Mouse (Mus musculus): Measurements from ENCODE around the gene Fam193b.
"Not testable (repeated sequence)": the region's sequence is repeated elsewhere in the genome, so short reads cannot be mapped to it uniquely, and the experiment has no call there.

Gene Fam193b

GRCm38 (mm10) chr13:55570286-55570973, 490 bp downstream of the Fam193b start:
- peak; percentile 45 to 54 for DNase-seq

DNA sequence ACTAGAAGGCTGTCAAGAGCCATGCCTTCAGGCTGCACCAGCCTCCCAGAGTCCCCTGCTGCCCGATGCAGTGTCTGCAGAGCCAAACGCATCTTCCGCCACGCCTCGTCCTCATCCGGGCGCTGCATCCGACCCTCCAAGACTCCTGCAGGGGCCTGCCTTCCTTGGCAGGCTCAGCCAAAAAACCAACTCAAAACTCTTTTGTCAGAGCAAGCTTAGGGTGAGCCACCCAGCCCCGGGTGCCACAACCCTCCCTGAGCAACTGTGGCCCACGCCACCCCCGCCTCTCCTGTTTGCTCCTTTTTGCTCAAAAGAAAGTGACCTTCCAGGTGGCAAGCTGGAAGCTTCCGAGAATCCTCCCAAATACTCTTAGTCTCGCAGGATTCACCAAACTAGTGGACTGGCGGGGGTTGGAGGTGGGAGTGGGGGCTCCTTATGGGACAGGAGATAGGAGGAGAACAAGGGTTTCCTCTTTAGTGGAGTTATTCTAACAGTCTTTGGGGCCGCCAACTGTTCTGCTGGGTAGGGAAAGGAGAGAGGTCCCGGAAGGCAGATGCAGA, 1.1 kb downstream of the Fam193b start:
- peak; percentile 21 for DNase-seq

DNA sequence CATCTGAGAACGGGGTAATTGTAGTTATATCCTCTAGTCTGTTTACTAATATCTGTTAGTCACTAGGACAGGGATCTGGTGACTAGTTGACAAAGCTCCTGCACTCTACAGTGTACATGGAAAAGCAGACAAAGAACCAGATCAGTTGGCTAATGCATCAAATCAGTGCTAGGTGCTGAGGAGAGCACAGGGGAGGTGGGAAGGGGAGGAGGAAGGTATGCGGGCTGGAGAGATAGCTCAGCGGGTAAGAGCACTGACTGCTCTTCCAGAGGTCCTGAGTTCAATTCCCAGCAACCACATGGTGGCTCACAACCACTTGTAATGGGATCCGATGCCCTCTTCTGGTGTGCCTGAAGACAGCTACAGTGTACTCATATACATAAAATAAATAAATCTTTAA, 2.4 kb downstream of the Fam193b start:
- DNase-seq, result not testable (repeated sequence)

- no peak for DNase-seq
Observed at GRCm38 (mm10) chr13:55567949-55568348, 3.0 kb downstream of the Fam193b start.

DNA sequence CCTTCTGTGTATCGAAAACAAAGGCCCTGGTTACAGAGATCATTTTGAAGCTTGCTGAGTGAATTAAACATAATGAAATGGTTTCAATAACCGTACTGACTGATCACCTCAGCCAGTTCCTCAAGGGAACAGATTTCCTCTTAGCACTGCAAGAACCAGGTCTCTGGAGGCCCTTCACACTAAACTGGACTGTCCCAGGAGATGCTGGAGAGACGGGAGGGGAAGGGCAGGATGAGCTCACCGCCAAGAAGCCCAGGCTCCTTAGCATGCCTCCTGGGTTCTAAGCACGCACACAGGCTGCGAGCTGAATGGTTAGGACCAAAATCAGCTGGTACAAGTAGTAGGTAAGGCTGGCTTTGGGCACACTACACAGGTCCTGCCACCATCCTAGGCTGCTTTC, 3.9 kb downstream of the Fam193b start:
- DNase-seq, result no peak

DNA sequence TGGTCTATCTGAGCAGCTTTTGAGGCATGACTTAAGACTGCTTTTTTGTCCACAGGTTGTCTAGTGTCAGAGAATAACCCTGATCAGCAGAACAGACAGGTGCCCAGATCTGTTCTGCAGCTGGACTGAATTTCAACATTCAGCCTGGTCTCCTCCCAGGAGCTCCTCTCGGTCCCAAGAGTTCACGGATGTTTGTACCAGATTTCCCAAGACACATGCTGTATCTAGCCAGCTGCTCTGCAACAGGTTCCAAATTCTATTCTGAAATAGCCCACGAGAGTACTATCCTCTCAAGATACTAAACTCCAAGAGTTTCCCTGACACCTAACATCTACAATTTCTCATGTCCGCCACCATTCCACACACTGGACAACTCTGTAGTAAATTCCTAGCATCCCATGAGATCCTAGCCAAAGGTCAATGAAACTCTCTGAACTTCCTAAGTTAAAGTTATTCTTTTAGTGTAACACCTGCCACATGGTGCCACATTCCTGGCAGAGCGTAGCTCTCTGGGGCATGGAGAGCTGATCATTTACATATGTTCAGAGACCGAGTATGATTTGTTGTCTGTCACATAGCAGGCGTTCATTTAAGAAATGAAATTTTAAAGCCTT, 7.5 kb downstream of the Fam193b start:
- no peak for DNase-seq

DNA sequence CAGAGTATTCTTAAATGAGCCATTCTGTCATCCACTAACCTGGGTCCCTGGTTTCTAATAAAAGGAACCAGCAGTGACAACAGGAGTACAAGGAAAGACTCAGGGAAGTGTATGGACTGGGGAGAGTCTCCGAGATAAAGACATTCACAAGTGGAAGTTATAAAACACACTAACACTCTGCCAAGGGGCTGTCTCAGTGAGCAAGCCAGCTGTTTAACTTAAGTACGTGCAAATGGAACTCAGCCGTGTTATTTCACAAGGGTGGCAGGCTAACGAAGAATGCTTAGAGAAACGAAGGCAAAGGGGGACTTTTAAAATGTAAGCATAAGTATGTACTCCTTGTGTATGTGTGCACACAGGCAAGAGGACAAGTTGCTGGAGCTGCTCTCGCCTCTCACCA, 13.4 kb downstream of the Fam193b start:
- DNase-seq, result no peak

- no peak for DNase-seq
Observed at GRCm38 (mm10) chr13:55555921-55556320, 15.0 kb downstream of the Fam193b start.

DNA sequence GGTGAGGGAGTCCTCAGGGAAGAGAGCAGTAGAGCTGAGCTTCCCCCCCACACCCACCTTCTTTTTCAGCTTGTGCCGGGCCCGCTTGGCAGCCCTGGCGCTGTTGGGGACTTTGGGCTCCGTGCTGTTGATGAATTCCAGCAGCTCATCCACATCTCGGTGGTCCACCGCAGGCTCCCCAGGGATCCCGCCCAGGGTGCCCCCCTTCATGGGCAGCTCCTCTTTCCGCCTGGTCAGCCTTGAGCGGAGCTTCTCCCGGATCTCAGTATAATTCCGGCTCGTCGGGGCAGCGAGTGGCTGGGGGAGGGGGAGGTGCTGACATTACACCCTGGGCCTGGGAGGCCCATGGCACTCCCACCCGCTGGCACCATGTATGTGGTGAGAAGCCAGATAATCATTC, 21.9 kb downstream of the Fam193b start:
- no peak for DNase-seq

DNA sequence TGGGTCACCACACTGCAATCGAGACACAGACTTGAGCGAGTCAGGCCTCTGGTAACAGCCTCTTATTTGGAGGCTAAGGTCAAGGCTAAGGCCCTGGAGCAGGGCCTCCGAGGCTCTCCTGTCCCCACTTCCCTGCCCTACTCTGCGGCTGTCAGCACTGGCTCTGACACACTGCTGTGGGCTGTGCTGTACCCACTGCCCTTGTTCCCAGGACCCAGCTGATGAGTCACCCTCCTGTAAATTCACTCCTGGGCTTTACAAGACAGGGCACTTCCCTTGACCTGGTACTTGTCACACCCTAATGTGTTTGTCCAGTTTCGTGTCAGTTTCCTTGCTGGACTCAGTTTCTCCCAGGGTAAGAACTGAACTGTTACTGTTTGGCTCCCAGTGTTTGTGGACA, 22.5 kb downstream of the Fam193b start:
- no peak for DNase-seq

GRCm38 (mm10) chr13:55547916-55548315, 23.0 kb downstream of the Fam193b start:
- DNase-seq, result no peak

DNA sequence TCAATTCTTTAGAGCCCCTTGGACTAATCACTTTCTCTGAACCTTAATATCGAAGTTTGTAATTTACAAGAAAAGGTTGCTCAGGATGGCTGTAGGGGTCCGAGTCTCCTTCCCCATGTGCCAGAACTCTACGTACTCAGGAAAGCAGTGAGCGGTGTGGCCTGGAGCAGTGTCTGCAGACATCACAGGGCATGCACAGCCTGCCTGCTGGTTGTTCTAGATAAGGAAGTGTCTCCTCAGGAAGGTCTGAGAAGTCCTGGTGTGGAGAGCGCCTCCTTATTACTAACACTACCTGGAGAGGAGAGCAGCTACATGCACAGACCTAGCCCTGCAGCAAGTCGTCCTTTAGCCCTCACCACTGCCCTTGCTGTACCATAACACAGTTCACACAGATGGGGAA, 26.1 kb downstream of the Fam193b start:
- DNase-seq, result no peak

- DNase-seq, result no peak
Observed at GRCm38 (mm10) chr13:55543447-55543846, 27.5 kb downstream of the Fam193b start.

DNA sequence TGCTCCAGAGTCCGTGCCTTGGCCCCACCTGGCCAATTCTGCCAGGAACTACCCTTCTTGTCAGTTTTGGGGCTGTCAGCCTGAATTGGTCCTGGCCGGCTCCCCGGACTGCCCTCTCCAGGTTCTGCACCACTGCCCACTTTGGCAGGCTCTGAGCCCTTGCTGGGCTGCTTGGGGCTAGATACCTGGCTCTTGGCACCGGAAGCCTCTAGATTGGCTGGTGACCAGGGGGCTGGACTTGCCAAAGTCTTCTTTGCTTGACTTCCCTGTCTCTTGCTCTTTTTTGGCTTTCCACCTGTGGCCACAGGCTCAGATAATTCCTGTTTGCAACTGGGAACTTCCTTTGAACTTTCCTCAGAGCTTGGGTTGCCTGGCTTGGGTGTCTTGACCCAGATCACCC, 28.0 kb downstream of the Fam193b start:
- DNase-seq, result peak; percentile 25 to 26

GRCm38 (mm10) chr13:55540933-55541332, 30.0 kb downstream of the Fam193b start:
- DNase-seq, result peak in 1 of 2 experiments; percentile 29

DNA sequence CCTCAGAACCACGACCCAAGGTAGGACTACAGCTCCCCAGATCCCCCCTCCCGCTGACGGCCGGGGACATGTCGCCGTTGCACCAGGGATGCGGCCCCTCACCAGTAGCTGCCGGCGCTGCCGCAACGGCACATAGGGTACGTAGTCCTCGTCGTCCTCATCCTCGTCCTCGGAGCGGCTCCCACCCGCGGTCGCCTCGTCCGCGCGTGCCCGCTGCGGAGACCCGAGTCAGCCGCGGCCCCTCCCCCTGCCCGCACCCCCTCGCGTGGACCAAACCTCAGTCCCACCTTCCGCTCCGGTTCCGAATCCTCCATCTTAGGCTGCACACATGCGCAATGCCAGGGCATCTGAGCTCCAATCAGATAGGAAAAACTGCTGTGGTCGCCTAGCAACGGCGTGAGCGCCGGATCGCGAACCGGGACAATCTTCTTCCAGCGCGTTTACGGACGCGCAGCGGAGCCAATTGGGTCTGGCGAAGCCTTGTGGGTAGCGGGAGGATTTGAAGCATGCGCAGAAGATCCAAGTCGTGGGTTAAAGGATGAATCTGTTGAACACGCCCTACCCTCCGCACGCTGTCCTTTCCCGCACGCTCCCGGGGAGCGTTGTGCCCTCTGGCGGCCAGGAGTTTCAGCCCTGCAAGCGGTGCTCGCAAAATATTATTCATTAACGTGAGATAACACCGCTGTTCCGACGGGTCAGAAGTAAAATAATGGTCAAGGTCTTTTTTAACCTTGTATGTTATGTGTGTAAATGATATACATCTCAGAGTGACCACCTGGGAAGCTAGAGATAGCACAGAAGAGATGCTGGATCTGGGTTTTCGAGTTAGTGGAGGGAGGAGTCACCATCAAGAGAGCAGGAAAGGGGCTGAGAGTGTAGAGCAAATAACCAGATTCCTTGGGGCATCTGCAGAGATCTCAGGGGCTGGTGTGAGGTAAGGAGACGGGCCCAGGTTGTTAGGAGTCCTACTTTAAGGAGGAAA, 34.4 kb downstream of the Fam193b start, which contains the start of gene Ddx41:
Ddx41 (minus strand) TSS at position 465 of the 982 bp plus-strand sequence.
- DNase-seq, result peak; percentile 99 to 100

DNA sequence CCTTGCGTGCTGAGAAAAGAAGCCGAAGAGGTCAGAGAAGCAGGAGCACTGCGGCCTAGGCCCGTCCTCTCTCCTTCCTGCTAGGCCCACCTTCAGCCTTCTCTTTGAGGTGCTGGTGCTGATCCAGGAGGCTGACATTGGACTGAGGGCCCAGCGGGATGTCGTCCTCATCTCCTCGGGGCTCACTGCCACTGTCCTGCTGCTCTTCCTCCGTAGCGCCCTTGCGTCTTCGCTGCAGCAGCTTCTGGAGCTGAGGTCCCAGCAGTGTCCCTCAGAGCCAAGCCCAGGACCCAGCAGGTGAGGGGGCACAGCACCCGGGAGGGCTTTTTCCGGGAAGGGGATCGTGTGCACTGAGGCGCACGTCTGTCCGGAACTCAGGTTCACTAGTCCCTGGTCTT, 35.1 kb downstream of the Fam193b start:
- peak in 1 of 2 experiments; percentile 28 for DNase-seq

DNA sequence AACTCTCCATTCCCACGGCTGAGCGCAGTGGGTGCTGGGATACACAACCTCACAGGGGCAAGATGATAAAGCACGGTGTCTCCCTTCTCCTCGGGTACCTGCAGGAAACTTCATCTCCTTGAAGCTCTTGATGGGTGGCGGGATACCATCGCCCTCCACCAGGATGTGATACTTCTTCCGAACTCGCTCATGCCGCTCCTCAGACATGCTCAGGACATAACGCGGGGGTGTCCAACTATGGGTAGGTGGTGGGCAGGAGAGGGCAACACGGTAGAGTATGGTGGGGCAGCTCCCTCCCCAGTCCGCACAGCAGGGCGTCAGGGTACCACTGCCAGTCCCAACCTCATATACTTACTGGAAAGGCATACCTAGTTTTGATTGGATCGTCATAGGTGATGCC, 35.7 kb downstream of the Fam193b start:
- DNase-seq, result no peak

GRCm38 (mm10) chr13:55529198-55529915, 41.6 kb downstream of the Fam193b start, which contains the start of gene Dok3:
Gene Dok3, minus strand, starts transcription at chr13:55529296.
- no peak for DNase-seq

GRCm38 (mm10) chr13:55527834-55528772, 42.8 kb downstream of the Fam193b start:
- DNase-seq, result no peak

GRCm38 (mm10) chr13:55527212-55527611, 43.7 kb downstream of the Fam193b start:
- no peak for DNase-seq
